Mouse (Mus musculus): Measurements from ENCODE around the gene Plrg1. TPM values are rescaled to one million over a fixed set of nuclear protein-coding genes. Genes with fewer than 3 reads are reported as not detected.

Plrg1 gene
- polyA plus RNA-seq, 1 experiment from 2014 or later, result 95.7 TPM

DNA sequence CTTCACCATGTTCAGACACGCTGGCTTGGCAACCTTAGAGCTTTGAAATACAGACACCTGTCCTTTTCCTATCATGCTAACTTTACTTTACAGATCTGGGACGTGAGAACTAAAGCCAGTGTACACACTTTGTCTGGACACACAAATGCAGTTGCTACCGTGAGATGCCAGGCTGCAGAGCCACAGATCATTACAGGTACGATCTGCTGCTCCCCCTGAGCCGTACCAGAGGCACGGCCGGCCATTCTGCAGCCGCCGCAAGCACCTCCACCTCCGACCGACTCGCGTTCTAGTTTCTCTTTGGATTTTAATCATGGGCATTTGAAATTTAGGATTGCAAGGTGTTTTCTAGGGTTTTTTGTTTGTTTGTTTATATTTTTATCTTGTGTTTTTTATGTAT is 13.5 kb downstream of the Plrg1 start:
- Histone ChIP-seq H3K9me3 (ENCODE audit: control insufficient read depth, low read length) (no peaks in the 10 kb centered on the region), H3K27ac (ENCODE audit: low read depth, low read length) (no peak overlapping the region), H3K4me1 (ENCODE audit: control insufficient read depth, insufficient read depth, low read depth, low read length) (no peaks in the 10 kb centered on the region), H3K4me2 (ENCODE audit: low read length) (no peak overlapping the region), H3K27me3 (replicated peaks; ENCODE audit: control insufficient read depth, insufficient read depth, low read length) (no peaks in the 10 kb centered on the region), H3K36me3 (ENCODE audit: control insufficient read depth, insufficient read depth, low read length) (peaks cover 53% of the 10 kb centered on the region), H3K9ac (ENCODE audit: low read depth, low read length) (no peak overlapping the region), H3K4me3 (ENCODE audit: low read length) (no peak overlapping the region)
- ATAC-seq, result no peak
- 96% methylated on average over 13 of the region's 13 CpGs for WGBS

DNA sequence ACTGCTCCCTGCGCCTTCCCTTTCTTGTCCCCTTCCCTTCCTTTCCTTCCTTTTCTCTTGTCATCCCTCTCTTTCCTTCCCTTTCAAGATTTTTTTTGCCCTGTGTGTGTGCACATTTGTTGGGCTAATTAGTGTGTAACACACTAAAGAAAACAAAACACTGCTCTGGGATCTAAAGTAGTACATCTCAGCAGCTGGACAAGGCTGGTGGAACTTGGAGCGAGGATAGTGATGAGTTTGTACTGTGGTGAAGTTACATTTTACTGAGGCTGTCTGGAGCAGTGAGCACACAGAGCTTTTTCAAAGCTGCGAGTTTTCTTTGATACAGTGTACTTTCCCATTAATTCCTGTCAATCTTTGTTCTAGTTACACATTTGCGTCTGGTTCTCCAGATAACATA is 14.9 kb downstream of the Plrg1 start:
- Histone ChIP-seq H3K4me3 (ENCODE audit: low read length) (no peak overlapping the region), H3K4me1 (ENCODE audit: control insufficient read depth, insufficient read depth, low read depth, low read length) (no peaks in the 10 kb centered on the region), H3K4me2 (ENCODE audit: low read length) (no peak overlapping the region), H3K36me3 (ENCODE audit: control insufficient read depth, insufficient read depth, low read length) (peaks cover 57% of the 10 kb centered on the region), H3K27me3 (replicated peaks; ENCODE audit: control insufficient read depth, insufficient read depth, low read length) (no peaks in the 10 kb centered on the region), H3K9ac (ENCODE audit: low read depth, low read length) (no peak overlapping the region), H3K9me3 (ENCODE audit: control insufficient read depth, low read length) (no peaks in the 10 kb centered on the region), H3K27ac (ENCODE audit: low read depth, low read length) (no peak overlapping the region)
- no peak for ATAC-seq
- WGBS, result 87% methylated on average over 4 of the region's 4 CpGs

DNA sequence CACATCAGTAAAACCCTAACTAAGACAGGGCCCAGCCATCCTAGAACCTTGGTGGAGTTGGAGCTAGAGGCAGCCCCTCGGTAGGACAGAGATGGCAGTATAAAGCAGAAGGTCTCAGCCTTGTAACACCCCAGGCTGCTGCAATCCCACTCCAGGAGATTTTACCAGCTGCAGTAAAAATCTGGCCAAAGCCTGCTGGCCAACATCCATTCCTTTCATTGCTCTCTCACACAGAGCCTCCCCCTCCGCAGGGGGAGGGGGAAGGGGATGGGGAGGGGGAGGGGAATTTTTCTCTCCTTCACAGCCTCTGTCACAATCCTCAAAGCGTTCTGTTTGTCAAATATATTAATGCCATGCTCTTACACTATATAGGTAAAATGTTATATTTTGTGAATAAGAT is 21.2 kb downstream of the Plrg1 start:
- ATAC-seq, result peak; percentile 62
- Histone ChIP-seq H3K4me2 (ENCODE audit: low read length) (no peak overlapping the region), H3K4me1 (ENCODE audit: control insufficient read depth, insufficient read depth, low read depth, low read length) (0 out of 2 replicates have a peak, but pooled peaks cover 3% of the 10 kb centered on the region), H3K36me3 (ENCODE audit: control insufficient read depth, insufficient read depth, low read length) (peaks cover 9% of the 10 kb centered on the region), H3K9ac (ENCODE audit: low read depth, low read length) (no peak overlapping the region), H3K27ac (ENCODE audit: low read depth, low read length) (no peak overlapping the region), H3K9me3 (ENCODE audit: control insufficient read depth, low read length) (no peaks in the 10 kb centered on the region), H3K4me3 (ENCODE audit: low read length) (no peak overlapping the region), H3K27me3 (replicated peaks; ENCODE audit: control insufficient read depth, insufficient read depth, low read length) (no peaks in the 10 kb centered on the region)
- WGBS, result 23% methylated on average over 2 of the region's 3 CpGs

DNA sequence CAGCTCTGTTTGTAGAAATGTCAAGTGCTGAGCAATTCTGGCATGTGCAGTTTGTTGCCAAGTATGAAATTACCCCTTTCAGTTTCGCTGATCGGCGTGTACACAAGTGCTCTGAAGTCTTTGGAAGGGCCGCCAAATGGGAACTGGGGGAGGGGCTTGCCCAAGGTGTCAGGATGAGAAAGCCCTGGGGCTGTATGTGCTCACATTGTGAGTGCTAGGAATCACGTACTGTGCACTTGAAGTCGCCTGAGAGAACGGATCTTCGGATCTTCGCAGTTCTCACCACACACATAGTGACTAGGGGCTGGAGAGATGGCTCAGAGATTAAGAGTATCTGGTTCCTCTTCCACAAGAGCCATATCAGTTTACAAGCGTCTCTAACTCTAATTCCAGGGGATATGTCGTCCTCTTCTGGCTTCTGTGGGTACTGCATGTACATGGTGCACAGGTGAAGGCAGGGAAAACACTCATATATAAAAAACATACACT is 25.3 kb downstream of the Plrg1 start:
- ATAC-seq, result peak; percentile 81
- Histone ChIP-seq H3K27ac (ENCODE audit: low read depth, low read length) (no peak overlapping the region), H3K9ac (ENCODE audit: low read depth, low read length) (no peak overlapping the region), H3K4me3 (ENCODE audit: low read length) (peak overlapping the region; percentile 29), H3K9me3 (ENCODE audit: control insufficient read depth, low read length) (no peaks in the 10 kb centered on the region), H3K27me3 (replicated peaks; ENCODE audit: control insufficient read depth, insufficient read depth, low read length) (no peaks in the 10 kb centered on the region), H3K4me1 (ENCODE audit: control insufficient read depth, insufficient read depth, low read depth, low read length) (0 out of 2 replicates have a peak, but pooled peaks cover 3% of the 10 kb centered on the region), H3K36me3 (ENCODE audit: control insufficient read depth, insufficient read depth, low read length) (no peaks in the 10 kb centered on the region), H3K4me2 (ENCODE audit: low read length) (peak overlapping the region; percentile 51)
- WGBS, result 7% methylated on average over 11 of the region's 11 CpGs

DNA sequence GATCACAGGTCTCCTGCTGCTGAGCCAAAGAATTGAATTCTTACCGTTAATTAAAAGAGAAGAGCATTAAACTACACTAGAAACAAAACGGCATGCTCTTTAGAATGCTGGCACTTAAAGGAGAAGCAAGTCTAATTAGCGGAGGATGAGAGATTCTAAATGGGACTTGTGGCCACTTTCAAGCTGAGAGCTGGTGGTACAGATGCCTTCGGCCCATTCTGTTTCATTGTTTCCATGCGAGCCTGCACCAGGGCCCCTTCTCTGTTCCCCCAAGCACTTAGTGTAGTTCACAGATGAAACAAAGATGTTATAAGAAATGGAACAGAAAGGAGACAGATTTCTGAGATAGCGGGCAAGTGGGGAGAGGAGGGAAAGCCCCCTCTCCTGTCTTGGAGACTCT is 42.3 kb downstream of the Plrg1 start:
- H3K9ac ChIP-seq (ENCODE audit: low read depth, low read length), result no peak overlapping the region
- peaks cover 14% of the 10 kb centered on the region for H3K4me1 ChIP-seq (ENCODE audit: control insufficient read depth, insufficient read depth, low read depth, low read length)
- no peak overlapping the region for H3K4me3 ChIP-seq (ENCODE audit: low read length)
- ATAC-seq, result no peak
- H3K27me3 ChIP-seq (replicated peaks; ENCODE audit: control insufficient read depth, insufficient read depth, low read length), result 0 out of 2 replicates have a peak, but pooled peaks cover 2% of the 10 kb centered on the region
- no peak overlapping the region for H3K27ac ChIP-seq (ENCODE audit: low read depth, low read length)
- H3K9me3 ChIP-seq (ENCODE audit: control insufficient read depth, low read length), result no peaks in the 10 kb centered on the region
- no peaks in the 10 kb centered on the region for H3K36me3 ChIP-seq (ENCODE audit: control insufficient read depth, insufficient read depth, low read length)
- no peak overlapping the region for H3K4me2 ChIP-seq (ENCODE audit: low read length)
- 21% methylated on average over 6 of the region's 6 CpGs for WGBS

DNA sequence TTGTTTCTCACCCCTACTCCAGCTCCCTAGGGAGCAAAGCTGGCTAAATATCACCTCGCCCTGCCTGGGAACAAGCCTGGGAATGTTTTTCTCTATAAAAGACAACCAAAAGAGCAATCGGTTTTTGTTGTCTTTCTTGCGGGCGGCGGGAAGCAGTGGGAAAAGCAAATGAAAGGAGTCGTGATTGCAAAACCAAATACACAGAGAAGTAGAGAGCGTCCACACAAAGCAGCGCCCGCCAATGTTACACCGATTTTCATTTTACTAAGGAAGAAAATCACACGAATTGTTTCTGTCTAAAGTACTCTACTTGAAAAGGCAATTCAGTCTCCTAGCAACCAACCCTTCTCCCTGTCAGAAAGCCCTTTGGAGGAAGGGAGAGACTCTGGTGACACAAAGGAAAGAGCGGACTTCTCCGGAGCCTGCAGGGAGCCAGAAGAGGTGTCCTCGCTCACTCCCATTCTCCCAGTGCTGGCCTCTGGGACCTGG is 43.3 kb downstream of the Plrg1 start:
- peak overlapping the region; percentile 22 for H3K4me3 ChIP-seq (ENCODE audit: low read length)
- H3K27me3 ChIP-seq (replicated peaks; ENCODE audit: control insufficient read depth, insufficient read depth, low read length), result 0 out of 2 replicates have a peak, but pooled peaks cover 2% of the 10 kb centered on the region
- H3K4me1 ChIP-seq (ENCODE audit: control insufficient read depth, insufficient read depth, low read depth, low read length), result peaks cover 14% of the 10 kb centered on the region
- H3K4me2 ChIP-seq (ENCODE audit: low read length), result peak overlapping the region; percentile 56
- H3K9me3 ChIP-seq (ENCODE audit: control insufficient read depth, low read length), result no peaks in the 10 kb centered on the region
- H3K27ac ChIP-seq (ENCODE audit: low read depth, low read length), result peak overlapping the region; percentile 60
- H3K9ac ChIP-seq (ENCODE audit: low read depth, low read length), result peak overlapping the region; percentile 35; the same call in 1 of the 2 replicates
- under 1% methylated on average over 14 of the region's 14 CpGs for WGBS
- H3K36me3 ChIP-seq (ENCODE audit: control insufficient read depth, insufficient read depth, low read length), result no peaks in the 10 kb centered on the region
- ATAC-seq, result peak; percentile 90

DNA sequence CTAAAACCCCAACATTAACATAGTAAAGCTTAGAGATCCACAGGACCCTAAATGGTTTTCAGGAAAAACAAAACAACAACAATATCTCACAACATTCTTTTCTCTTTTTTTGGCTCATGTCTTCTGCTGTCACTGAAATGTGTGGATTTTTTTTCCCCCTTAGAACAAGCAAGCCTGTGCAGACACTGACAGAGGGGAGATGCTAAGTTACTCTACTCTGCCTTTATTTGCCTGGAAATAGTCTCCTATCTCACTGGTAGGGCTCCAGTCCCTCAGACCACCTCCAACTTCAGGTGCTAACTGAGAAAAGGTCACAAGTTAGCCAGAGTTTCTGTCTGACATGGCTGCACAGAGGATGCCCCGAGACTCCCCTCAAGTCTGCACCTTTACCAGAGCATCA is 43.8 kb downstream of the Plrg1 start:
- H3K9me3 ChIP-seq (ENCODE audit: control insufficient read depth, low read length), result no peaks in the 10 kb centered on the region
- WGBS, result 65% methylated on average over 1 of the region's 1 CpGs
- H3K27ac ChIP-seq (ENCODE audit: low read depth, low read length), result peak overlapping the region; percentile 60; the same call in 1 of the 2 replicates
- H3K9ac ChIP-seq (ENCODE audit: low read depth, low read length), result peak overlapping the region; percentile 35; the same call in 1 of the 2 replicates
- peak overlapping the region; percentile 56 for H3K4me2 ChIP-seq (ENCODE audit: low read length)
- H3K27me3 ChIP-seq (replicated peaks; ENCODE audit: control insufficient read depth, insufficient read depth, low read length), result 0 out of 2 replicates have a peak, but pooled peaks cover 2% of the 10 kb centered on the region
- H3K4me3 ChIP-seq (ENCODE audit: low read length), result peak overlapping the region; percentile 22
- H3K36me3 ChIP-seq (ENCODE audit: control insufficient read depth, insufficient read depth, low read length), result no peaks in the 10 kb centered on the region
- ATAC-seq, result peak; percentile 32
- H3K4me1 ChIP-seq (ENCODE audit: control insufficient read depth, insufficient read depth, low read depth, low read length), result peaks cover 14% of the 10 kb centered on the region

DNA sequence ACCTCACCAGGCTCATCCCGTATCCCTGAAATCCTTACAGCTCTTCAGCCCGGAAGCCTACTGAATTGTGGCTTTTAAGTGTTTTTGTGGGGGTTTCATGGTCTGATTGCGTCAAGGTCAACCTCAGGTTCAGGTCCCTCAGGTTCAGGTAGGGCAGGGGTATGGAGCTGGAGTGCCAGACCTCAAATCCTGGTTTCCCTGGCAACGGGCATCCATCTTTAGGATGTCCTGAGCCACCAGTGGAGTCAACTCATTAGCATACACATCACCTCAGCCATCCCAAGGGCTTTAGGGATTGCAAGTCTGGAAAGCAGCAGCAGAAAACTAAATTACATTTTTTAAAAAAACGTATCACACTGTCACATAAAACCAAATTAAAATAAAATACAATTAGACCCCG is 44.3 kb downstream of the Plrg1 start:
- H3K9ac ChIP-seq (ENCODE audit: low read depth, low read length), result no peak overlapping the region
- H3K4me2 ChIP-seq (ENCODE audit: low read length), result no peak overlapping the region
- ATAC-seq, result peak; percentile 58; the same call in 1 of the 2 replicates
- 0 out of 2 replicates have a peak, but pooled peaks cover 2% of the 10 kb centered on the region for H3K27me3 ChIP-seq (replicated peaks; ENCODE audit: control insufficient read depth, insufficient read depth, low read length)
- no peak overlapping the region for H3K27ac ChIP-seq (ENCODE audit: low read depth, low read length)
- WGBS, result 48% methylated on average over 6 of the region's 6 CpGs
- peaks cover 14% of the 10 kb centered on the region for H3K4me1 ChIP-seq (ENCODE audit: control insufficient read depth, insufficient read depth, low read depth, low read length)
- no peaks in the 10 kb centered on the region for H3K36me3 ChIP-seq (ENCODE audit: control insufficient read depth, insufficient read depth, low read length)
- no peaks in the 10 kb centered on the region for H3K9me3 ChIP-seq (ENCODE audit: control insufficient read depth, low read length)
- no peak overlapping the region for H3K4me3 ChIP-seq (ENCODE audit: low read length)

DNA sequence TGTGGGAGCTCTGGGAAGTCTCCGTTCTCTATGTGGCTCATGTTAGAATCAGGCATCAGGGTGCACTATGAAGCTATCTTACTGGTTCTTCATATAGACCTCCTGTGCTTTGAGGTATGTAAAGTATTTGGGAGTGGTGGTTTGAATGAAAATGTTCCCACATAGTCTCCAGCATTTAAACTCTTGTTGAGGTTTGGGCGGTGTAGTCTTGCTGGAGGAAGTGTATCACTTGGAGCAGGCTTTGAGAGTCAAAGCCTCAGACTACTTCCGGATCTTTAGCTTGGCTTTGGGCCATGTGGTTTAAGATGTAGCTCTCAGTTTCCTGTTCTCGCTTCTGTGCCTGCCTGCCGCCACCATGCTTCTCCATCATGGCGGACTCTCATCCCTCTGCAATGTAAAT is 47.0 kb downstream of the Plrg1 start:
- H3K9ac ChIP-seq (ENCODE audit: low read depth, low read length), result no peak overlapping the region
- H3K4me2 ChIP-seq (ENCODE audit: low read length), result no peak overlapping the region
- 95% methylated on average over 6 of the region's 6 CpGs for WGBS
- H3K9me3 ChIP-seq (ENCODE audit: control insufficient read depth, low read length), result no peaks in the 10 kb centered on the region
- no peaks in the 10 kb centered on the region for H3K27me3 ChIP-seq (replicated peaks; ENCODE audit: control insufficient read depth, insufficient read depth, low read length)
- no peak overlapping the region for H3K4me3 ChIP-seq (ENCODE audit: low read length)
- peaks cover 14% of the 10 kb centered on the region for H3K4me1 ChIP-seq (ENCODE audit: control insufficient read depth, insufficient read depth, low read depth, low read length)
- H3K27ac ChIP-seq (ENCODE audit: low read depth, low read length), result no peak overlapping the region
- H3K36me3 ChIP-seq (ENCODE audit: control insufficient read depth, insufficient read depth, low read length), result no peaks in the 10 kb centered on the region
- ATAC-seq, result no peak
